Mouse (Mus musculus) erythroblast, embryonic 14.5 days (primary cell): ENCODE measurements around the gene Jkamp. TPM values are rescaled to one million over a fixed set of nuclear protein-coding genes. Genes with fewer than 3 reads are reported as not detected.
"Not testable (repeated sequence)": the region's sequence is repeated elsewhere in the genome, so short reads cannot be mapped to it uniquely, and the experiment has no call there.

ENCODE experiments used
- H3K27me3 ChIP-seq: 2 replicates; pipeline ENCODE4 v1.6.1; 2012; ENCODE audit warnings: inconsistent platforms; ENCODE audit not compliant: control insufficient read depth
- H3K36me3 ChIP-seq: 2 replicates; pipeline ENCODE4 v1.6.1; 2012; ENCODE audit warnings: mild to moderate bottlenecking, inconsistent platforms; ENCODE audit not compliant: control insufficient read depth
- H3K4me1 ChIP-seq: 2 replicates; pipeline ENCODE4 v1.6.1; 2012; ENCODE audit warnings: inconsistent platforms; ENCODE audit not compliant: control insufficient read depth
- H3K4me3 ChIP-seq: replicated peaks from 2 replicates; pipeline ENCODE3; 2012; ENCODE audit warnings: moderate library complexity, mild to moderate bottlenecking, inconsistent platforms
- H3K9me3 ChIP-seq: 2 replicates; pipeline ENCODE4 v1.6.1; 2012; ENCODE audit warnings: low read length, inconsistent platforms, mixed read lengths; ENCODE audit not compliant: control insufficient read depth
- GATA1 ChIP-seq: IDR thresholded peaks from 2 replicates; pipeline ENCODE4 v1.6.1; 2012; ENCODE audit warnings: low read length, inconsistent platforms, mixed read lengths
- TAL1 ChIP-seq: IDR thresholded peaks from 3 replicates; pipeline ENCODE4 v1.6.1; 2012; ENCODE audit warnings: low read length, inconsistent platforms, mixed read lengths
- polyA plus RNA-seq: library from polyadenylated mRNA; stranded (reverse); fragments of >175 nt; gene quantifications from 2 replicates; pipeline ENCODE4 v1.2.3, GENCODE M21; 2012

The Jkamp gene
- polyA plus RNA-seq, result 0.29 and 0.52 TPM in 2 replicates

GRCm38 (mm10) chr12:72085329-72086165 lies at the start of gene Jkamp, which contains the start of gene L3hypdh:
Jkamp (plus strand) TSS chr12:72085589.
L3hypdh (minus strand) TSS chr12:72085439.
- H3K9me3 ChIP-seq, result no peaks in the 10 kb centered on the region
- H3K36me3 ChIP-seq, result peaks cover 2% of the 10 kb centered on the region; the same call in 1 of the 2 replicates
- H3K27me3 ChIP-seq, result peaks cover 34% of the 10 kb centered on the region
- peaks cover 27% of the 10 kb centered on the region for H3K4me1 ChIP-seq
- H3K4me3 ChIP-seq, result peak within 1 kb of the TSS; percentile 82
- no peak for TF ChIP-seq GATA1
- no peak for TF ChIP-seq TAL1

- peaks cover 3% of the 10 kb centered on the region for H3K4me1 ChIP-seq
- no peaks in the 10 kb centered on the region for H3K27me3 ChIP-seq
Measured at GRCm38 (mm10) chr12:72036097-72036661, 49.2 kb upstream of the Jkamp start.

GRCm38 (mm10) chr12:72037049-72037448 lies 48.3 kb upstream of the Jkamp start:
- H3K4me3 ChIP-seq, result no peak overlapping the region

More at GRCm38 (mm10) chr12:72036097-72036661, 49.2 kb upstream of the Jkamp start:
- H3K36me3 ChIP-seq, result no peaks in the 10 kb centered on the region
- TF ChIP-seq TAL1 (no peak), GATA1 (no peak)
- H3K4me3 ChIP-seq, result no peak overlapping the region
- no peaks in the 10 kb centered on the region for H3K9me3 ChIP-seq

GRCm38 (mm10) chr12:72038866-72039265 lies 46.5 kb upstream of the Jkamp start:
- peaks cover 3% of the 10 kb centered on the region for H3K4me1 ChIP-seq
- H3K27me3 ChIP-seq, result no peaks in the 10 kb centered on the region
- H3K9me3 ChIP-seq, result no peaks in the 10 kb centered on the region
- TF ChIP-seq GATA1 (no peak), TAL1 (no peak)
- H3K36me3 ChIP-seq, result no peaks in the 10 kb centered on the region
- H3K4me3 ChIP-seq, result no peak overlapping the region

More at GRCm38 (mm10) chr12:72037049-72037448, 48.3 kb upstream of the Jkamp start:
- Histone ChIP-seq H3K36me3 (no peaks in the 10 kb centered on the region), H3K4me1 (peaks cover 3% of the 10 kb centered on the region), H3K9me3 (no peaks in the 10 kb centered on the region), H3K27me3 (no peaks in the 10 kb centered on the region)
- TF ChIP-seq TAL1, result no peak
- TF ChIP-seq GATA1, result no peak

GRCm38 (mm10) chr12:72039501-72039900 lies 45.9 kb upstream of the Jkamp start:
- Histone ChIP-seq H3K27me3 (no peaks in the 10 kb centered on the region), H3K4me3 (no peak overlapping the region), H3K36me3 (no peaks in the 10 kb centered on the region), H3K9me3 (no peaks in the 10 kb centered on the region), H3K4me1 (peaks cover 3% of the 10 kb centered on the region)
- TF ChIP-seq GATA1, result no peak
- no peak for TF ChIP-seq TAL1

GRCm38 (mm10) chr12:72041238-72041637 lies 44.2 kb upstream of the Jkamp start:
- TF ChIP-seq TAL1 (no peak), GATA1 (no peak)
- no peak overlapping the region for H3K4me3 ChIP-seq
- H3K27me3 ChIP-seq, result no peaks in the 10 kb centered on the region
- peaks cover 1% of the 10 kb centered on the region for H3K4me1 ChIP-seq
- no peaks in the 10 kb centered on the region for H3K9me3 ChIP-seq
- no peaks in the 10 kb centered on the region for H3K36me3 ChIP-seq

- Histone ChIP-seq H3K9me3 (no peaks in the 10 kb centered on the region), H3K4me3 (no peak overlapping the region), H3K4me1 (no peaks in the 10 kb centered on the region), H3K27me3 (no peaks in the 10 kb centered on the region), H3K36me3 (no peaks in the 10 kb centered on the region)
- TF ChIP-seq TAL1, result no peak
Measured at GRCm38 (mm10) chr12:72047513-72047912, 37.9 kb upstream of the Jkamp start.

- not testable (repeated sequence) for H3K27me3 ChIP-seq, H3K4me3 ChIP-seq, H3K4me1 ChIP-seq, H3K9me3 ChIP-seq, H3K36me3 ChIP-seq
Measured at GRCm38 (mm10) chr12:72050156-72050555, 35.2 kb upstream of the Jkamp start.

GRCm38 (mm10) chr12:72050821-72051220 lies 34.6 kb upstream of the Jkamp start:
- Histone ChIP-seq H3K27me3 (no peaks in the 10 kb centered on the region), H3K9me3 (no peaks in the 10 kb centered on the region), H3K36me3 (no peaks in the 10 kb centered on the region), H3K4me3 (no peak overlapping the region), H3K4me1 (no peaks in the 10 kb centered on the region)
- TF ChIP-seq TAL1 (no peak), GATA1 (no peak)
